Mouse (Mus musculus): ENCODE measurements around the gene Stk40.
"Not testable (repeated sequence)": the region's sequence is repeated elsewhere in the genome, so short reads cannot be mapped to it uniquely, and the experiment has no call there.

The Stk40 gene

GRCm38 (mm10) chr4:126155183-126155582 is 51.4 kb downstream of the Stk40 start:
- DNase-seq (ENCODE audit: low read depth in 2 of 2, low spot score in 2 of 2) = no peak

GRCm38 (mm10) chr4:126155869-126156268 is 52.1 kb downstream of the Stk40 start:
- no peak for DNase-seq (ENCODE audit: low read depth in 2 of 2, low spot score in 2 of 2)

- peak; percentile 41 to 58 for DNase-seq (ENCODE audit: low read depth in 2 of 2, low spot score in 2 of 2)
Measured at GRCm38 (mm10) chr4:126156617-126157016, 52.9 kb downstream of the Stk40 start.

GRCm38 (mm10) chr4:126157562-126157961 is 53.8 kb downstream of the Stk40 start:
- DNase-seq (ENCODE audit: low read depth in 2 of 2, low spot score in 2 of 2) = peak; percentile 23 to 51

GRCm38 (mm10) chr4:126159455-126159854 is 55.7 kb downstream of the Stk40 start:
- DNase-seq (ENCODE audit: low read depth in 2 of 2, low spot score in 2 of 2) = no peak

GRCm38 (mm10) chr4:126160981-126161380 is 57.2 kb downstream of the Stk40 start:
- no peak for DNase-seq (ENCODE audit: low read depth in 2 of 2, low spot score in 2 of 2)

- DNase-seq (ENCODE audit: low read depth in 2 of 2, low spot score in 2 of 2) = no peak
Measured at GRCm38 (mm10) chr4:126161456-126161855, 57.7 kb downstream of the Stk40 start.

- DNase-seq (ENCODE audit: low read depth in 2 of 2, low spot score in 2 of 2) = no peak
Measured at GRCm38 (mm10) chr4:126161986-126162385, 58.2 kb downstream of the Stk40 start.

- DNase-seq (ENCODE audit: low read depth in 2 of 2, low spot score in 2 of 2) = peak; percentile 76 to 83
Measured at GRCm38 (mm10) chr4:126162544-126163066, 58.8 kb downstream of the Stk40 start.

- peak in 1 of 2 experiments; percentile 19 for DNase-seq (ENCODE audit: low read depth in 2 of 2, low spot score in 2 of 2)
Measured at GRCm38 (mm10) chr4:126163067-126163659, 59.4 kb downstream of the Stk40 start, which contains the start of gene Sh3d21. Sh3d21 (minus strand) TSS chr4:126163491.

GRCm38 (mm10) chr4:126163685-126164084 is 59.9 kb downstream of the Stk40 start:
- DNase-seq (ENCODE audit: low read depth in 2 of 2, low spot score in 2 of 2) = no peak

GRCm38 (mm10) chr4:126165092-126165491 is 61.3 kb downstream of the Stk40 start:
- not testable (repeated sequence) for DNase-seq (ENCODE audit: low read depth in 2 of 2, low spot score in 2 of 2)

GRCm38 (mm10) chr4:126166084-126166483 is 62.3 kb downstream of the Stk40 start:
- DNase-seq (ENCODE audit: low read depth in 2 of 2, low spot score in 2 of 2) = no peak

- no peak for DNase-seq (ENCODE audit: low read depth in 2 of 2, low spot score in 2 of 2)
Measured at GRCm38 (mm10) chr4:126168851-126169250, 65.1 kb downstream of the Stk40 start.

GRCm38 (mm10) chr4:126170737-126171136 is 67.0 kb downstream of the Stk40 start:
- not testable (repeated sequence) for DNase-seq (ENCODE audit: low read depth in 2 of 2, low spot score in 2 of 2)

GRCm38 (mm10) chr4:126173800-126174199 is 70.0 kb downstream of the Stk40 start:
- DNase-seq (ENCODE audit: low read depth in 2 of 2, low spot score in 2 of 2) = no peak

- DNase-seq (ENCODE audit: low read depth in 2 of 2, low spot score in 2 of 2) = not testable (repeated sequence)
Measured at GRCm38 (mm10) chr4:126175980-126176379, 72.2 kb downstream of the Stk40 start.

GRCm38 (mm10) chr4:126181170-126181957 is 77.6 kb downstream of the Stk40 start:
- DNase-seq (ENCODE audit: low read depth in 2 of 2, low spot score in 2 of 2) = peak; percentile 50 to 59

GRCm38 (mm10) chr4:126183034-126183433 is 79.3 kb downstream of the Stk40 start:
- DNase-seq (ENCODE audit: low read depth in 2 of 2, low spot score in 2 of 2) = no peak

GRCm38 (mm10) chr4:126187096-126187495 is 83.3 kb downstream of the Stk40 start:
- no peak for DNase-seq (ENCODE audit: low read depth in 2 of 2, low spot score in 2 of 2)
